Mouse (Mus musculus): ENCODE results near the gene Galntl5. TPM values are rescaled to one million over a fixed set of nuclear protein-coding genes. Genes with fewer than 3 reads are reported as not detected.
A peak's percentile ranks its signal among the peaks of the same experiment; 100 is the strongest.

Gene Galntl5
- polyA plus RNA-seq, 1 experiment from 2014 or later = not detected

- no peak for ATAC-seq (ENCODE audit: low read depth)
- peaks cover 89% of the 10 kb centered on the region for H3K36me3 ChIP-seq (ENCODE audit: control insufficient read depth, insufficient read depth, low read length)
- 92% methylated on average over 8 of the region's 8 CpGs for WGBS
These were observed 71.7 kb downstream of the Galntl5 start for GRCm38 (mm10) chr5:25252825-25253544.

GRCm38 (mm10) chr5:25254491-25254890 lies 73.2 kb downstream of the Galntl5 start:
- peaks cover 93% of the 10 kb centered on the region for H3K36me3 ChIP-seq (ENCODE audit: control insufficient read depth, insufficient read depth, low read length)
- 84% methylated on average over 4 of the region's 4 CpGs for WGBS

More at GRCm38 (mm10) chr5:25252825-25253544, 71.7 kb downstream of the Galntl5 start:
- Histone ChIP-seq H3K4me3 (ENCODE audit: low read depth, low read length) (no peak overlapping the region), H3K27ac (replicated peaks; ENCODE audit: low read depth, low read length) (no peak overlapping the region), H3K4me1 (ENCODE audit: control insufficient read depth, insufficient read depth, low read length) (no peaks in the 10 kb centered on the region), H3K9ac (ENCODE audit: low read depth, low read length) (no peak overlapping the region), H3K27me3 (replicated peaks; ENCODE audit: control insufficient read depth, insufficient read depth, low read length) (no peaks in the 10 kb centered on the region), H3K9me3 (ENCODE audit: control insufficient read depth, low read length) (no peaks in the 10 kb centered on the region), H3K4me2 (ENCODE audit: low read depth, low read length) (no peak overlapping the region)
- DNase-seq (ENCODE audit: low spot score) = no peak

GRCm38 (mm10) chr5:25256686-25257085 lies 75.4 kb downstream of the Galntl5 start:
- no peak overlapping the region for H3K4me2 ChIP-seq (ENCODE audit: low read depth, low read length)
- ATAC-seq (ENCODE audit: low read depth) (no peak), DNase-seq (ENCODE audit: low spot score) (no peak)
- no peak overlapping the region for H3K4me3 ChIP-seq (ENCODE audit: low read depth, low read length)
- H3K27me3 ChIP-seq (replicated peaks; ENCODE audit: control insufficient read depth, insufficient read depth, low read length) = no peaks in the 10 kb centered on the region
- no peak overlapping the region for H3K27ac ChIP-seq (replicated peaks; ENCODE audit: low read depth, low read length)
- no peak overlapping the region for H3K9ac ChIP-seq (ENCODE audit: low read depth, low read length)
- WGBS = 88% methylated on average over 2 of the region's 2 CpGs
- peaks cover 87% of the 10 kb centered on the region for H3K36me3 ChIP-seq (ENCODE audit: control insufficient read depth, insufficient read depth, low read length)
- no peaks in the 10 kb centered on the region for H3K4me1 ChIP-seq (ENCODE audit: control insufficient read depth, insufficient read depth, low read length)
- H3K9me3 ChIP-seq (ENCODE audit: control insufficient read depth, low read length) = no peaks in the 10 kb centered on the region

More at GRCm38 (mm10) chr5:25254491-25254890, 73.2 kb downstream of the Galntl5 start:
- Histone ChIP-seq H3K27ac (replicated peaks; ENCODE audit: low read depth, low read length) (no peak overlapping the region), H3K4me2 (ENCODE audit: low read depth, low read length) (no peak overlapping the region), H3K4me3 (ENCODE audit: low read depth, low read length) (no peak overlapping the region), H3K9ac (ENCODE audit: low read depth, low read length) (no peak overlapping the region), H3K27me3 (replicated peaks; ENCODE audit: control insufficient read depth, insufficient read depth, low read length) (no peaks in the 10 kb centered on the region), H3K9me3 (ENCODE audit: control insufficient read depth, low read length) (no peaks in the 10 kb centered on the region), H3K4me1 (ENCODE audit: control insufficient read depth, insufficient read depth, low read length) (no peaks in the 10 kb centered on the region)
- DNase-seq (ENCODE audit: low spot score) (no peak), ATAC-seq (ENCODE audit: low read depth) (no peak)

GRCm38 (mm10) chr5:25261452-25261851 lies 80.2 kb downstream of the Galntl5 start:
- no peak for DNase-seq (ENCODE audit: low spot score)
- Histone ChIP-seq H3K9me3 (ENCODE audit: control insufficient read depth, low read length) (no peaks in the 10 kb centered on the region), H3K4me2 (ENCODE audit: low read depth, low read length) (no peak overlapping the region), H3K27ac (replicated peaks; ENCODE audit: low read depth, low read length) (no peak overlapping the region), H3K9ac (ENCODE audit: low read depth, low read length) (no peak overlapping the region), H3K4me3 (ENCODE audit: low read depth, low read length) (no peak overlapping the region), H3K36me3 (ENCODE audit: control insufficient read depth, insufficient read depth, low read length) (peaks cover 82% of the 10 kb centered on the region), H3K27me3 (replicated peaks; ENCODE audit: control insufficient read depth, insufficient read depth, low read length) (no peaks in the 10 kb centered on the region), H3K4me1 (ENCODE audit: control insufficient read depth, insufficient read depth, low read length) (no peaks in the 10 kb centered on the region)
- 71% methylated on average over 6 of the region's 6 CpGs for whole genome bisulfite sequencing
- no peak for ATAC-seq (ENCODE audit: low read depth)

GRCm38 (mm10) chr5:25262266-25262665 lies 81.0 kb downstream of the Galntl5 start:
- Histone ChIP-seq H3K27ac (replicated peaks; ENCODE audit: low read depth, low read length) (no peak overlapping the region), H3K36me3 (ENCODE audit: control insufficient read depth, insufficient read depth, low read length) (peaks cover 82% of the 10 kb centered on the region), H3K9ac (ENCODE audit: low read depth, low read length) (no peak overlapping the region), H3K9me3 (ENCODE audit: control insufficient read depth, low read length) (no peaks in the 10 kb centered on the region), H3K4me3 (ENCODE audit: low read depth, low read length) (no peak overlapping the region), H3K4me2 (ENCODE audit: low read depth, low read length) (no peak overlapping the region), H3K27me3 (replicated peaks; ENCODE audit: control insufficient read depth, insufficient read depth, low read length) (no peaks in the 10 kb centered on the region), H3K4me1 (ENCODE audit: control insufficient read depth, insufficient read depth, low read length) (no peaks in the 10 kb centered on the region)
- DNase-seq (ENCODE audit: low spot score) = peak; percentile 5
- no peak for ATAC-seq (ENCODE audit: low read depth)
- WGBS = 67% methylated on average over 7 of the region's 7 CpGs

- Histone ChIP-seq H3K4me1 (ENCODE audit: control insufficient read depth, insufficient read depth, low read length) (no peaks in the 10 kb centered on the region), H3K27me3 (replicated peaks; ENCODE audit: control insufficient read depth, insufficient read depth, low read length) (no peaks in the 10 kb centered on the region), H3K9me3 (ENCODE audit: control insufficient read depth, low read length) (no peaks in the 10 kb centered on the region), H3K27ac (replicated peaks; ENCODE audit: low read depth, low read length) (no peak overlapping the region), H3K4me3 (ENCODE audit: low read depth, low read length) (no peak overlapping the region), H3K4me2 (ENCODE audit: low read depth, low read length) (no peak overlapping the region), H3K36me3 (ENCODE audit: control insufficient read depth, insufficient read depth, low read length) (peaks cover 89% of the 10 kb centered on the region), H3K9ac (ENCODE audit: low read depth, low read length) (no peak overlapping the region)
- ATAC-seq (ENCODE audit: low read depth) = peak; percentile 65; the same call in 1 of the 2 replicates
- peak; percentile 4 for DNase-seq (ENCODE audit: low spot score)
- WGBS = 87% methylated on average over 4 of the region's 4 CpGs
These were observed 87.1 kb downstream of the Galntl5 start for GRCm38 (mm10) chr5:25268258-25268888.

Small RNA genes lying within 50 kb of the gene (microRNA-seq; reads per million reads assigned to microRNA genes)
- not detected for gene Gm26051 (ENCODE audit: borderline number of aligned reads)

Other genes with a start within 250 kb of the Galntl5 start
- gene Prkag2, start 80.8 kb upstream of the Galntl5 start, polyA plus RNA-seq (2014; fragmentation: Nextera tagmentation; extraction: Ambion mirVana) = 24.4 and 28.2 TPM in 2 replicates
- 42.1 and 44.5 TPM in 2 replicates for gene Galnt11, start 40.4 kb downstream of the Galntl5 start, polyA plus RNA-seq (2014; fragmentation: Nextera tagmentation; extraction: Ambion mirVana)
- gene E130116L18Rik, start 41.7 kb downstream of the Galntl5 start, polyA plus RNA-seq (2014; fragmentation: Nextera tagmentation; extraction: Ambion mirVana) = not detected in 2 replicates

Data from embryonic facial prominence, embryonic 14.5 days (tissue).